Mouse (Mus musculus) liver, adult 2 months (tissue): ENCODE data around the gene Uqcc2. TPM values are rescaled to one million over a fixed set of nuclear protein-coding genes. Genes with fewer than 3 reads are reported as not detected.

Experiments used
- DNase-seq: peaks from one replicate; pipeline ENCODE4 v3.0.0-alpha.2; 2011; ENCODE audit warnings: low read depth, low spot score; ENCODE audit errors: extremely low read depth
- H3K27ac ChIP-seq: fragments of 200-500 bp; replicated peaks from 2 replicates; pipeline ENCODE4 v1.5.1; 2012; ENCODE audit warnings: low read depth, mild to moderate bottlenecking, control low read depth, inconsistent platforms, low read length; ENCODE audit not compliant: insufficient read depth
- H3K27me3 ChIP-seq: fragments of 200-500 bp; 2 replicates; pipeline ENCODE4 v1.6.1; 2012; ENCODE audit warnings: mild to moderate bottlenecking, moderate library complexity, low read length, inconsistent platforms; ENCODE audit not compliant: control insufficient read depth, insufficient read depth
- H3K36me3 ChIP-seq: fragments of 200-500 bp; 2 replicates; pipeline ENCODE4 v1.6.1; 2012; ENCODE audit warnings: low read length, inconsistent platforms; ENCODE audit not compliant: control insufficient read depth, insufficient read depth
- H3K4me1 ChIP-seq: fragments of 200-500 bp; 2 replicates; pipeline ENCODE4 v1.6.1; 2011; ENCODE audit warnings: low read length; ENCODE audit not compliant: control insufficient read depth, insufficient read depth
- H3K4me3 ChIP-seq: fragments of 200-500 bp; 2 replicates; pipeline ENCODE4 v1.5.1; 2011; ENCODE audit warnings: low read depth, mild to moderate bottlenecking, control low read depth, low read length, moderate library complexity; ENCODE audit not compliant: insufficient read depth
- H3K79me2 ChIP-seq: fragments of 200-500 bp; 2 replicates; pipeline ENCODE4 v1.6.1; 2012; ENCODE audit warnings: inconsistent platforms, mild to moderate bottlenecking, low read length, moderate library complexity; ENCODE audit not compliant: control insufficient read depth, insufficient read depth
- H3K9ac ChIP-seq: fragments of 200-500 bp; 2 replicates; pipeline ENCODE4 v1.6.1; 2012; ENCODE audit warnings: low read depth, mild to moderate bottlenecking, control low read depth, inconsistent platforms, low read length
- CTCF ChIP-seq: fragments of 200-500 bp; IDR thresholded peaks from 2 replicates; pipeline ENCODE4 v1.5.1; 2011; ENCODE audit warnings: low read depth, low read length, control low read depth
- POLR2A ChIP-seq: fragments of 200-500 bp; IDR thresholded peaks from 2 replicates; pipeline ENCODE4 v1.6.1; 2011; ENCODE audit warnings: low read length, control low read depth; ENCODE audit not compliant: insufficient read depth; ENCODE audit errors: extremely low read depth
- WGBS: fragments of 180-500 bp; shearing (Covaris S2); methylation state at CpG from one replicate; pipeline ENCODE4 v1.1.7; 2018; 5-methylcytosine and 5-hydroxymethylcytosine counted together
- polyA plus RNA-seq: library from polyadenylated mRNA; depleted of rRNA; stranded (reverse); fragments of >200 nt; gene quantifications from 2 replicates; pipeline ENCODE4 v1.2.3, GENCODE M21; 2012
- total RNA-seq: library from RNA; depleted of rRNA; stranded (reverse); fragments of >200 nt; gene quantifications from 2 replicates; pipeline ENCODE4 v1.2.3, GENCODE M21; 2014

Gene Uqcc2
- total and polyA plus RNA-seq, 2 experiments: 78.9 to 135 TPM

- Histone ChIP-seq H3K4me3 (no peak overlapping the region), H3K27ac (no peak overlapping the region), H3K4me1 (peaks cover 6% of the 10 kb centered on the region), H3K79me2 (peaks cover 19% of the 10 kb centered on the region), H3K27me3 (no peaks in the 10 kb centered on the region), H3K36me3 (no peaks in the 10 kb centered on the region), H3K9ac (no peak overlapping the region)
- WGBS: 94% methylated on average over 10 of the region's 10 CpGs
- no peak for DNase-seq
- TF ChIP-seq CTCF (no peak), POLR2A (no peak)
Observed at GRCm38 (mm10) chr17:27131240-27131665, 2.5 kb downstream of the Uqcc2 start.

GRCm38 (mm10) chr17:27130246-27130645, 3.5 kb downstream of the Uqcc2 start:
- no peaks in the 10 kb centered on the region for H3K27me3 ChIP-seq
- no peak overlapping the region for H3K9ac ChIP-seq
- H3K4me3 ChIP-seq: no peak overlapping the region
- TF ChIP-seq CTCF (no peak), POLR2A (no peak)
- peaks cover 19% of the 10 kb centered on the region for H3K79me2 ChIP-seq
- 69% methylated on average over 9 of the region's 9 CpGs for WGBS
- no peak for DNase-seq
- no peak overlapping the region for H3K27ac ChIP-seq
- H3K4me1 ChIP-seq: peaks cover 6% of the 10 kb centered on the region
- no peaks in the 10 kb centered on the region for H3K36me3 ChIP-seq

GRCm38 (mm10) chr17:27129819-27130218, 3.9 kb downstream of the Uqcc2 start:
- no peak for TF ChIP-seq CTCF
- no peak for TF ChIP-seq POLR2A
- Histone ChIP-seq H3K9ac (no peak overlapping the region), H3K79me2 (peaks cover 19% of the 10 kb centered on the region), H3K27me3 (no peaks in the 10 kb centered on the region), H3K4me1 (peaks cover 6% of the 10 kb centered on the region), H3K36me3 (no peaks in the 10 kb centered on the region), H3K27ac (no peak overlapping the region), H3K4me3 (no peak overlapping the region)
- DNase-seq: no peak
- WGBS: 80% methylated on average over 7 of the region's 7 CpGs

- Histone ChIP-seq H3K27ac (no peak overlapping the region), H3K36me3 (no peaks in the 10 kb centered on the region), H3K79me2 (peaks cover 19% of the 10 kb centered on the region), H3K27me3 (no peaks in the 10 kb centered on the region), H3K9ac (no peak overlapping the region), H3K4me1 (peaks cover 6% of the 10 kb centered on the region), H3K4me3 (no peak overlapping the region)
- 86% methylated on average over 13 of the region's 13 CpGs for WGBS
- TF ChIP-seq CTCF (no peak), POLR2A (no peak)
- DNase-seq: no peak
Observed at GRCm38 (mm10) chr17:27129291-27129690, 4.4 kb downstream of the Uqcc2 start.

- Histone ChIP-seq H3K4me1 (peaks cover under 1% of the 10 kb centered on the region), H3K9ac (no peak overlapping the region), H3K36me3 (no peaks in the 10 kb centered on the region), H3K27ac (no peak overlapping the region), H3K79me2 (peaks cover 15% of the 10 kb centered on the region), H3K27me3 (no peaks in the 10 kb centered on the region), H3K4me3 (no peak overlapping the region)
- 93% methylated on average over 5 of the region's 5 CpGs for WGBS
- TF ChIP-seq POLR2A (no peak), CTCF (no peak)
- DNase-seq: no peak
Observed at GRCm38 (mm10) chr17:27128189-27128588, 5.5 kb downstream of the Uqcc2 start.

- WGBS: 78% methylated on average over 10 of the region's 10 CpGs
- DNase-seq: no peak
- Histone ChIP-seq H3K27me3 (no peaks in the 10 kb centered on the region), H3K9ac (no peak overlapping the region), H3K27ac (no peak overlapping the region), H3K36me3 (no peaks in the 10 kb centered on the region), H3K79me2 (peaks cover 10% of the 10 kb centered on the region; the same call in 1 of the 2 replicates), H3K4me3 (no peak overlapping the region), H3K4me1 (no peaks in the 10 kb centered on the region)
- no peak for TF ChIP-seq CTCF
- TF ChIP-seq POLR2A: no peak
Observed at GRCm38 (mm10) chr17:27126974-27127373, 6.7 kb downstream of the Uqcc2 start.
